Mouse (Mus musculus) lung, postnatal 0 days (tissue): ENCODE measurements around the gene Tbc1d16.

Source experiments
- CTCF ChIP-seq: IDR thresholded peaks from 2 replicates; pipeline ENCODE4 v1.5.1; 2016; ENCODE audit warnings: antibody characterized with exemption, mild to moderate bottlenecking
- EP300 ChIP-seq: IDR thresholded peaks from 2 replicates; pipeline ENCODE4 v1.6.1; 2016; ENCODE audit warnings: antibody characterized with exemption, mild to moderate bottlenecking, control low read depth

DNA sequence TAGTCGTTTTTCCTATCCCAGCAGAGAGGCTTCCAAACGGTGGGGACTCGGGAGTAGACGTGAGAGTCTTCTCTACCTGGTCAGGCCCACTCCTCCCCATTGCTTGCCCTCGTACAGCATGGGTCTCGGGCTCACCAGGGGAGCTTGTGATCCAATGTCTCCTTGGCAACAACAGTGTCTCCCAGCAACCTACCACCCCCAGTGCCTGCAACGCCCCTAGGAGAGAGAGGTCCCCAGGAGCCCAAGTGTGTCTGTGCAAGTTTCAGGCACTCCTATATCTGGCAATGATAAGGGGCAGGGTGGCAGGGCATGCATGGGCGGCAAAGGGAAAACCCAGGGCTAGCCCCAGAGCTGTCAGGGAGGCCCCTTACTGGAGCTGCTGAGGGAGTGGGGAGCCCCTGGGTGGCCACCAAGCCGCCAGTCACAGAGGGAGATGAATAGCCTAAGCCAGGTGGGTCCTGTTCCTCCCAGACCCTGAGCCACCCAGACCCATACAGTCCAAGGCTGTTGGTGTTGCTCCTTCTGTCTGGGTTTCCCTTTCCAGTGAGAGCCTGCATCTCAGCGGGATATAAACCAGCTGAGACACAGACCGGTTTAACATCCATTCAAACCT lies 99.5 kb downstream of the Tbc1d16 start:
- TF ChIP-seq CTCF: no peak
- no peak for TF ChIP-seq EP300
